Mouse (Mus musculus) spleen, adult 2 months (tissue): ENCODE measurements around the gene Dph1.

Experiments
- CTCF ChIP-seq: fragments of 200-500 bp; IDR thresholded peaks from 2 replicates; pipeline ENCODE4 v1.5.1; 2011; ENCODE audit warnings: mild to moderate bottlenecking, inconsistent platforms; ENCODE audit not compliant: insufficient read depth, insufficient read length, insufficient replicate concordance; ENCODE audit errors: extremely low read depth
- POLR2A ChIP-seq: fragments of 200-500 bp; IDR thresholded peaks from 2 replicates; pipeline ENCODE4 v1.6.1; 2011; ENCODE audit warnings: low read depth, low read length, inconsistent platforms

GRCm38 (mm10) chr11:75196131-75196530 lies 5.1 kb upstream of the Dph1 start:
- TF ChIP-seq CTCF (no peak), POLR2A (no peak)
